Mouse (Mus musculus) bone marrow macrophage, adult 2 months (primary cell): ENCODE results near the gene Fnbp1l.

Source experiments
- CTCF ChIP-seq: IDR thresholded peaks from 2 replicates; pipeline ENCODE4 v1.5.1; 2012; ENCODE audit warnings: low read depth, mild to moderate bottlenecking, low read length, moderate library complexity
- POLR2A ChIP-seq: IDR thresholded peaks from 2 replicates; pipeline ENCODE4 v1.6.1; 2012; ENCODE audit warnings: mild to moderate bottlenecking, low read depth, low read length, borderline replicate concordance

- no peak for TF ChIP-seq CTCF
- TF ChIP-seq POLR2A: no peak
Measured at GRCm38 (mm10) chr3:122620285-122620931, 893 bp upstream of the Fnbp1l start.
